Mouse (Mus musculus): ENCODE data around the gene Defb42.

- TF ChIP-seq CTCF (IDR thresholded peaks at IDR 0.05; ENCODE audit: borderline replicate concordance, extremely low read depth, insufficient read depth, insufficient read length) (no peak), POLR2A (IDR thresholded peaks at IDR 0.05; ENCODE audit: borderline replicate concordance, extremely low read depth, insufficient read depth, insufficient read length, poor library complexity, severe bottlenecking) (no peak)
These were observed 18.6 kb downstream of the Defb42 start for GRCm38 (mm10) chr14:63065391-63065790.
